Mouse (Mus musculus) heart, embryonic 16.5 days (tissue): ENCODE measurements at regions not wholly inside any gene's neighbourhood (a gene's known extent, or its start where the extent isn't known, plus 50 kb on each side); places are given as distances from the start of the nearest gene placed in this dataset.

Source experiments
- ATAC-seq: fragments of 200-750 bp; cut with Nextera tagmentation; replicated peaks from 2 replicates; pipeline ENCODE4 v1.8.0; 2017; ENCODE audit warnings: moderate number of reproducible peaks; ENCODE audit not compliant: insufficient read depth, low FRiP score; ENCODE audit errors: extremely low read depth
- H3K27ac ChIP-seq: fragments of 300-500 bp; sonication (generic); 2 replicates; pipeline ENCODE4 v1.5.1; 2014; ENCODE audit warnings: mild to moderate bottlenecking, low read length, control low read depth, moderate library complexity
- H3K27me3 ChIP-seq: fragments of 300-500 bp; sonication (generic); 2 replicates; pipeline ENCODE4 v1.6.1; 2014; ENCODE audit warnings: low read length, mixed read lengths; ENCODE audit not compliant: control insufficient read depth, insufficient read depth
- H3K36me3 ChIP-seq: fragments of 300-500 bp; sonication (generic); 2 replicates; pipeline ENCODE4 v1.6.1; 2014; ENCODE audit not compliant: control insufficient read depth, insufficient read depth
- H3K4me1 ChIP-seq: fragments of 300-500 bp; sonication (generic); 2 replicates; pipeline ENCODE4 v1.6.1; 2014; ENCODE audit warnings: low read length, mixed read lengths; ENCODE audit not compliant: control insufficient read depth, insufficient read depth
- H3K4me2 ChIP-seq: fragments of 300-500 bp; sonication (generic); 2 replicates; pipeline ENCODE4 v1.6.1; 2014; ENCODE audit warnings: low read depth, mild to moderate bottlenecking, control low read depth, low read length
- H3K4me3 ChIP-seq: fragments of 300-500 bp; sonication (generic); 2 replicates; pipeline ENCODE4 v1.5.1; 2014; ENCODE audit warnings: mild to moderate bottlenecking, control low read depth, low read length
- H3K9ac ChIP-seq: fragments of 300-500 bp; sonication (generic); 2 replicates; pipeline ENCODE4 v1.6.1; 2014; ENCODE audit warnings: low read length, control low read depth
- H3K9me3 ChIP-seq: fragments of 300-500 bp; sonication (generic); replicated peaks from 2 replicates; pipeline ENCODE4 v1.6.1; 2016; ENCODE audit warnings: low read length; ENCODE audit not compliant: control insufficient read depth
- WGBS: fragments of 180-500 bp; shearing (Covaris S2); extraction: QIAGEN DNeasy Blood & Tissue Kit; methylation state at CpG from one replicate; pipeline ENCODE4 v1.1.7; 2014; 5-methylcytosine and 5-hydroxymethylcytosine counted together

GRCm38 (mm10) chr17:73055611-73056010, 52.2 kb upstream of the Lclat1 start:
- 71% methylated on average over 6 of the region's 6 CpGs for WGBS
- Histone ChIP-seq H3K9me3 (no peaks in the 10 kb centered on the region), H3K9ac (no peak overlapping the region), H3K27me3 (no peaks in the 10 kb centered on the region), H3K4me1 (peaks cover 10% of the 10 kb centered on the region), H3K36me3 (no peaks in the 10 kb centered on the region), H3K27ac (no peak overlapping the region), H3K4me2 (no peak overlapping the region), H3K4me3 (no peak overlapping the region)
- ATAC-seq: no peak

GRCm38 (mm10) chr17:73056616-73057015, 51.2 kb upstream of the Lclat1 start:
- Histone ChIP-seq H3K4me2 (no peak overlapping the region), H3K36me3 (no peaks in the 10 kb centered on the region), H3K4me1 (peaks cover 10% of the 10 kb centered on the region), H3K27ac (no peak overlapping the region), H3K27me3 (no peaks in the 10 kb centered on the region), H3K4me3 (no peak overlapping the region), H3K9ac (no peak overlapping the region), H3K9me3 (no peaks in the 10 kb centered on the region)
- ATAC-seq: no peak
- WGBS: 78% methylated on average over 2 of the region's 2 CpGs
